ENCODE assay signal across 8 mouse cellular contexts in the genomic region with DNA sequence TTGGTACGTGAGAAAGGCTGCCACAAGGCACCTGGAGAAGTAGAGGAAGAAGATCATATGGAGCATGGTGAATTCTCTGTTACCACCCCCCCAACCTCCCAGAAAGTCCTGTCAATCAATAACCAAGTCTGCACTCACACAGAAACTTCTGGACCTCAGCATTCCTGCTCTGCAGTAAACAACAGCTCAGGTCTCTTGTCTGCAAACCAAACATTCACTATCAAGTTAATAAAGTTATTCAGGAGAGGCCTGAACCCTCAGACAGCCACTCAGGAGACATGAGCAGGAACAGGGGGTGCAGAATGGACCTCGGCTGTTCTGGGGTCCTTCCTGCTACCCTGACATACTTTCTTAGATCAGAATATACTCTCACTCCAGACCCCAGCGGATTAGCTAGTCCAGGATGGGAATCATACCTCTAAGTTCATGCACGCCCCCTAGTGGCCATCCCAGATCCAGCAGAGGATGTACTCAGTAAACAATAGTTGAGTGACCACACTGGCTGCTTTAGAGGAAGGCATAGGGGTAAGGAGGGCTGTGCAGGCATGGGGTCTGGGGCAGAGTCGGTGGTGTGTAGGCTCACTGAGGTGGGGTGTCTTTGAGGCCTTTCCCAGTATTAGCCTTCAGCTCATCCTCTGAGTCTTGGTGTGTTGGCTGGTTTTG. TPM values are rescaled to one million over a fixed set of nuclear protein-coding genes. Genes with fewer than 3 reads are reported as not detected.
DNase-seq lines count a peak whose midpoint lies in the region; ATAC-seq and TF ChIP-seq lines count a peak whose summit lies in the region.

No protein-coding gene starts in this region.

- H3K27me3 ChIP-seq in hindbrain, embryonic 11.5 days (ENCODE audit: control insufficient read depth, insufficient read depth, low read length), result no peaks in the 10 kb centered on the region; the same call in 1 of the 2 replicates
- peaks cover 15% of the 10 kb centered on the region for H3K27me3 ChIP-seq in hindbrain, embryonic 13.5 days
- no peaks in the 10 kb centered on the region for H3K27me3 ChIP-seq in Patski
- no peaks in the 10 kb centered on the region for H3K27me3 ChIP-seq in neural tube, embryonic 11.5 days (ENCODE audit: control insufficient read depth, insufficient read depth, low read length)
- H3K27me3 ChIP-seq in forebrain, embryonic 16.5 days (replicated peaks; ENCODE audit: control insufficient read depth, insufficient read depth, low read length), result no peaks in the 10 kb centered on the region

- in situ Hi-C loops in Patski (cut with MboI; ENCODE audit: low pct_unique_long_range_greater_than_20kb), result loop anchor here (10.0 kb wide), 1 partner anchor 171 kb away; no protein-coding TSS in a partner anchor

- H3K4me1 ChIP-seq in hindbrain, embryonic 11.5 days (replicated peaks; ENCODE audit: control insufficient read depth, insufficient read depth, low read length), result no peaks in the 10 kb centered on the region
- peaks cover 5% of the 10 kb centered on the region for H3K4me1 ChIP-seq in hindbrain, embryonic 13.5 days (replicated peaks)
- H3K4me1 ChIP-seq in neural tube, embryonic 11.5 days (ENCODE audit: control insufficient read depth, insufficient read depth, low read length), result no peaks in the 10 kb centered on the region
- peaks cover 5% of the 10 kb centered on the region; the same call in 1 of the 2 replicates for H3K4me1 ChIP-seq in forebrain, embryonic 16.5 days (replicated peaks; ENCODE audit: control insufficient read depth, insufficient read depth, low read length)

- no peak overlapping the region for H3K4me3 ChIP-seq in hindbrain, embryonic 11.5 days (ENCODE audit: low read depth, low read length)
- H3K4me3 ChIP-seq in hindbrain, embryonic 13.5 days, result no peak overlapping the region
- H3K4me3 ChIP-seq in neural tube, embryonic 11.5 days (ENCODE audit: low read depth, low read length), result no peak overlapping the region
- no peak overlapping the region for H3K4me3 ChIP-seq in forebrain, embryonic 16.5 days (replicated peaks; ENCODE audit: low read length)

- peak; percentile 64 for TF ChIP-seq CTCF in Patski (IDR thresholded peaks at IDR 0.05)

- H3K9me3 ChIP-seq in hindbrain, embryonic 11.5 days (ENCODE audit: control insufficient read depth, low read length), result no peaks in the 10 kb centered on the region
- H3K9me3 ChIP-seq in hindbrain, embryonic 13.5 days, result no peaks in the 10 kb centered on the region
- no peaks in the 10 kb centered on the region for H3K9me3 ChIP-seq in neural tube, embryonic 11.5 days (ENCODE audit: control insufficient read depth, low read length)
- no peaks in the 10 kb centered on the region for H3K9me3 ChIP-seq in forebrain, embryonic 16.5 days (ENCODE audit: control insufficient read depth, low read length)

- no peak overlapping the region for H3K27ac ChIP-seq in hindbrain, embryonic 11.5 days (ENCODE audit: low read depth, low read length)
- no peak overlapping the region for H3K27ac ChIP-seq in hindbrain, embryonic 13.5 days
- H3K27ac ChIP-seq in neural tube, embryonic 11.5 days (ENCODE audit: low read depth, low read length), result no peak overlapping the region
- no peak overlapping the region for H3K27ac ChIP-seq in forebrain, embryonic 16.5 days (ENCODE audit: low read length)

- peak; percentile 64 for DNase-seq in hindbrain, embryonic 11.5 days (ENCODE audit: low spot score)
- DNase-seq in B cell, adult 2 months, result peak; percentile 48 to 51
- DNase-seq in Patski (ENCODE audit: low read depth, low spot score), result no peak
- peak; percentile 82 to 89 for DNase-seq in kidney, adult 8-10 months
- DNase-seq in neural tube, embryonic 11.5 days (ENCODE audit: low spot score), result peak; percentile 38
- no peak for DNase-seq in frontal cortex, adult 2 months (ENCODE audit: extremely low spot score in 1 of 2, low spot score in 1 of 2)

- CTCF ChIA-PET in Patski (lab: Charles Lee), result interaction anchor here (0.8 to 1.8 kb wide), 3 partner anchors 11 to 25 kb away, joined by 3 to 6 read pairs (median 3); no protein-coding TSS in a partner anchor

- no peak overlapping the region for H3K9ac ChIP-seq in hindbrain, embryonic 11.5 days (ENCODE audit: low read depth, low read length)
- H3K9ac ChIP-seq in hindbrain, embryonic 13.5 days, result no peak overlapping the region
- H3K9ac ChIP-seq in neural tube, embryonic 11.5 days (ENCODE audit: low read length), result no peak overlapping the region
- no peak overlapping the region for H3K9ac ChIP-seq in forebrain, embryonic 16.5 days (replicated peaks; ENCODE audit: low read depth, low read length)

- H3K36me3 ChIP-seq in hindbrain, embryonic 11.5 days (ENCODE audit: control insufficient read depth, insufficient read depth, low read length), result no peaks in the 10 kb centered on the region
- H3K36me3 ChIP-seq in hindbrain, embryonic 13.5 days, result no peaks in the 10 kb centered on the region
- H3K36me3 ChIP-seq in neural tube, embryonic 11.5 days (ENCODE audit: control insufficient read depth, insufficient read depth, low read length), result no peaks in the 10 kb centered on the region
- no peaks in the 10 kb centered on the region for H3K36me3 ChIP-seq in forebrain, embryonic 16.5 days (ENCODE audit: control insufficient read depth, insufficient read depth)

- 60% methylated on average over 5 of the region's 5 CpGs for WGBS in hindbrain, embryonic 11.5 days
- WGBS in hindbrain, embryonic 13.5 days, result 59% methylated on average over 5 of the region's 5 CpGs
- 55% methylated on average over 5 of the region's 5 CpGs for WGBS in neural tube, embryonic 11.5 days
- WGBS in forebrain, embryonic 16.5 days, result 61% methylated on average over 5 of the region's 5 CpGs

- no peak overlapping the region for H3K4me2 ChIP-seq in hindbrain, embryonic 11.5 days (replicated peaks; ENCODE audit: low read depth, low read length)
- no peak overlapping the region for H3K4me2 ChIP-seq in hindbrain, embryonic 13.5 days
- no peak overlapping the region for H3K4me2 ChIP-seq in neural tube, embryonic 11.5 days (ENCODE audit: low read depth)
- no peak overlapping the region for H3K4me2 ChIP-seq in forebrain, embryonic 16.5 days (ENCODE audit: low read length)

- ATAC-seq in hindbrain, embryonic 11.5 days (ENCODE audit: low FRiP score), result no peak
- no peak for ATAC-seq in hindbrain, embryonic 13.5 days (ENCODE audit: low FRiP score)
- no peak for ATAC-seq in Patski
- no peak for ATAC-seq in neural tube, embryonic 11.5 days (ENCODE audit: insufficient read depth, low FRiP score, low TSS enrichment)
- no peak for ATAC-seq in forebrain, embryonic 16.5 days

- POLR2A ChIA-PET in Patski (lab: Charles Lee), result no interaction called here

RNA-seq across cellular contexts. Expression of a gene that starts 12.8 kb away (rescaled TPM):
- 0.52 and 0.80 TPM in 2 replicates for polyA plus RNA-seq in hindbrain, embryonic 11.5 days (2014; fragmentation: Nextera tagmentation; extraction: Ambion mirVana)
- 11.1 and 11.2 TPM in 2 replicates for polyA plus RNA-seq in hindbrain, embryonic 13.5 days (2015; fragmentation: Nextera tagmentation; extraction: Ambion mirVana)
- 0.01 TPM for polyA plus RNA-seq in Patski (2021)
- polyA plus RNA-seq in neural tube, embryonic 11.5 days (2014; fragmentation: Nextera tagmentation; extraction: Ambion mirVana), result 1.1 and 1.2 TPM in 2 replicates
- polyA plus RNA-seq in frontal cortex, adult 2 months (2012; rRNA removed), result 53.8 and 54.8 TPM in 2 replicates
- polyA plus RNA-seq in forebrain, embryonic 16.5 days (2015; fragmentation: Nextera tagmentation; extraction: Ambion mirVana), result 27.9 and 28.0 TPM in 2 replicates

RNA-seq across cellular contexts. Expression of a gene that starts 14.1 kb away (rescaled TPM):
- 1.0 and 1.5 TPM in 2 replicates for polyA plus RNA-seq in hindbrain, embryonic 11.5 days (2014; fragmentation: Nextera tagmentation; extraction: Ambion mirVana)
- 4.5 and 6.4 TPM in 2 replicates for polyA plus RNA-seq in hindbrain, embryonic 13.5 days (2015; fragmentation: Nextera tagmentation; extraction: Ambion mirVana)
- 121 TPM for polyA plus RNA-seq in Patski (2021)
- 0.88 and 2.1 TPM in 2 replicates for polyA plus RNA-seq in neural tube, embryonic 11.5 days (2014; fragmentation: Nextera tagmentation; extraction: Ambion mirVana)
- polyA plus RNA-seq in frontal cortex, adult 2 months (2012; rRNA removed), result 13.8 and 14.7 TPM in 2 replicates
- polyA plus RNA-seq in forebrain, embryonic 16.5 days (2015; fragmentation: Nextera tagmentation; extraction: Ambion mirVana), result 6.6 and 8.7 TPM in 2 replicates

RNA-seq across cellular contexts. Expression of a gene that starts 43.6 kb away (rescaled TPM):
- 108 and 111 TPM in 2 replicates for polyA plus RNA-seq in hindbrain, embryonic 11.5 days (2014; fragmentation: Nextera tagmentation; extraction: Ambion mirVana)
- polyA plus RNA-seq in hindbrain, embryonic 13.5 days (2015; fragmentation: Nextera tagmentation; extraction: Ambion mirVana), result 354 and 379 TPM in 2 replicates
- 0.03 TPM for polyA plus RNA-seq in Patski (2021)
- polyA plus RNA-seq in neural tube, embryonic 11.5 days (2014; fragmentation: Nextera tagmentation; extraction: Ambion mirVana), result 109 and 111 TPM in 2 replicates
- polyA plus RNA-seq in frontal cortex, adult 2 months (2012; rRNA removed), result 129 and 152 TPM in 2 replicates
- 481 and 559 TPM in 2 replicates for polyA plus RNA-seq in forebrain, embryonic 16.5 days (2015; fragmentation: Nextera tagmentation; extraction: Ambion mirVana)

Comparison
In these comparisons a context has a peak if more than half of its experiments do, and no peak if none do; other contexts are left out.
1. DNase-seq: peak in hindbrain, embryonic 11.5 days (single experiment), B cell, adult 2 months (2 of 2), kidney, adult 8-10 months (2 of 2) and neural tube, embryonic 11.5 days (single experiment); none in Patski (single experiment) and frontal cortex, adult 2 months (0 of 2).
2. RNA of a gene that starts 43.6 kb away (polyA plus RNA-seq): 481 to 559 TPM in forebrain, embryonic 16.5 days, 354 to 379 TPM in hindbrain, embryonic 13.5 days, 129 to 152 TPM in frontal cortex, adult 2 months, 108 to 111 TPM in hindbrain, embryonic 11.5 days and 109 to 111 TPM in neural tube, embryonic 11.5 days; 0.03 TPM in Patski (single experiment); every median in the first group is over 100 times any median in the second.